Mouse (Mus musculus) layer of hippocampus, adult 9-11 months (tissue): Measurements from ENCODE around the gene Polr1b.

Experiments
- DNase-seq: peaks from one replicate; pipeline ENCODE4 v3.0.0; 2022

Polr1b gene

GRCm38 (mm10) chr2:129121986-129122385 lies 21.2 kb downstream of the Polr1b start:
- DNase-seq, result no peak

DNA sequence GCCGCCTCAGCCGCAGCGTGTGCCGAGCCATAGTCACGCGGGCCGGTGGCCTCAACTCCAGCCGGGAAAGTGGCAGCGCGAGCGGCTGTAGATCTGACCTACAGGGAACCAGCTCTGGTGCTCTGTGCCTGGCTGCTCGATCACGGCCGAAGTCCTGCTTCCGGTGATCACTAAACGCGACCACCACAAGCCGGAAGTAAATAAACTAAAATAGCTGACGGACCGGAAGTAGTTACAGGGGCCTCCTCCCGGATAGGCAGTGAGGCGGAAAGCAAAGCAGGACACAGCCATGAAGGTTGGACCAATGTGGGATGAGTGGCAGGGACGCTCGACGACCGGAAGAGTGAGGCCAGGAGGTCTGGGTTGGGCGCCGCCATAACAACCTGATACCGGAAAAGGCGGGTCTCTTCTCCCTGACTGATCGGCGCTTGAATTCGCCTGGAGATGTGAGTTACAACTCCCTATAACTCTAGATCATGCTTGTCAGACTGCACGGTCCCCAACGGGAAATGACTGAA lies 28.7 kb downstream of the Polr1b start, which contains the start of gene Chchd5:
Chchd5 (plus strand) TSS at position 289 of the 518 bp plus-strand sequence.
- DNase-seq, result peak; percentile 98

DNA sequence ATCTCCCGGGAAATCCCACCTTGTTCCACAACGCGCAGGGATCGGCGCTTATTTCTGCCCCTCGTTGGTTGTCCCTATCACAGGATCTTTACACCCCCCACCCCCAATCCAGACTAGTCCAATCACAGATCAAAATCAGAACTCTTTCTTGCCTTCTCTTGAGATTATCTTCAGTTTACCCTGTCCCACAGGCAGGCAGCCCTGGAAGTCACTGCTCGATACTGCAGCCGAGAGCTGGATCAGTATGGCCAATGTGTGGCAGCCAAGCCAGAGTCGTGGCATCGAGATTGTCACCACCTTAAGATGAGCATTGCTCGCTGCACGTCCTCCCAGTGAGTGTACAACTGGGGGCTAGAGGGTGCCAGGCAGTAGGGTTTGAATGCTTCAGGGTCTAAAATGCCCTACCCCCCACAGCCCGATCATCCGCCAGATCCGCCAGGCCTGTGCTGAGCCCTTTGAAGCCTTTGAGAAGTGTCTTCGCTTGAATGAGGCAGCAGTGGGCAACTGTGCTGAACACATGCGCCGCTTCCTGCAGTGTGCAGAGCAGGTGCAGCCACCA lies 29.3 kb downstream of the Polr1b start:
- no peak for DNase-seq

DNA sequence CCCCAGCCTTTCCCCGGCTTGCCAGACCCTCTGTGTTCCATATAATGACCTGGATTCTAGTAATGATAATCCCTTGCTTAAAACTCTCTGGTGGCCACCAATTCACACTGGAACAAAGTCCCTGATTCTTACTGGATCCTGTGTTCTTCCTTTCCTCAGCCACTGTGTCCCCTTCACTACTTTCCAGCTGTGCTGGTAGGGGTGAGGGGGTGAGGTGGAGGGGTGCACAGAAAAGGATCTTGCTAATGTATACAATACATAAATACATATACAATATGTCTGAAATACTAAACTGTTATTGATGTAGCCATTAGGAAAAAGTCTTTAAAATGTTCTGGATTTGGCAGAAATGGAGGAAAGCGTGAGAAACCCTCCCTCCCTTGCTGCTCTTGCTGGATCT lies 30.0 kb downstream of the Polr1b start:
- DNase-seq, result no peak

DNA sequence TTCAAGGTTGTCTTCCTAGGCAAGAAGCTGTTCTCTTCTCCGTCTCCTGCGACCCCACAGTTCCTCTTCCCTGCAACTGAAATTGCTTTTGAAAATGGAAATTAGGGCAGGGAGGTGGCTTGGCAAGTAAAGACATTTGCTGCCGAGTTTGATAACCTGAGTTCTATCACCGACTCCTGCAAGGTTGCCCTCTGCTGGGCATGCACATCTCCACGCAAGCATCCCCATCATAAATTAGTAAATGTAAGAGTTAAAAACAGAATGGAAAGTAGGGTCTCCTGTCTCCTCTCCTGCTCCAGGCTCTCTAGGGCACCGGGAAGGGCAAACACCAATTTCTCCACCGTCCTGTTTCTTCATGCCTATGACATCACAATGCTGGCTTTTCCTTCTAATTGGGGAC lies 31.4 kb downstream of the Polr1b start:
- no peak for DNase-seq

GRCm38 (mm10) chr2:129133006-129133805 lies 32.4 kb downstream of the Polr1b start:
- DNase-seq, result peak; percentile 90

- DNase-seq, result peak; percentile 61
Observed at GRCm38 (mm10) chr2:129139906-129140305, 39.1 kb downstream of the Polr1b start.

DNA sequence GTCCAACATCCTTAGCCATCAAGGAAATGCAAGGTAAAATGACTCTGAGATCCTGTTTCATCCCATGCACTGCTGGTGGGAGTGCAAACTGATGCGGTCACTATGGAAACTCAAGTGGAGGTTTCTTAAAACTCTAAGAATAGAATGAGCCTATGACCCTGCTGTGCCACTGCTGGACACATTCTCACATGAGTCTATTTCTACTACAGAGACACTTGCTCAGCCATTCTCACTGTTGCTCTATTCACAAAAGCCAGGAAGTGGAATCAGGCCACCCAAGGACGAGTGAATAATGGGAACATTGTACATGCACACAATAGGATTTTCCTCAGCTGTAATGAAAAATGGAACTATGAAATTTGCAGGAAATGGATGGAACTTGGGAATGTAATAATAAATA lies 48.0 kb downstream of the Polr1b start:
- DNase-seq, result no peak

DNA sequence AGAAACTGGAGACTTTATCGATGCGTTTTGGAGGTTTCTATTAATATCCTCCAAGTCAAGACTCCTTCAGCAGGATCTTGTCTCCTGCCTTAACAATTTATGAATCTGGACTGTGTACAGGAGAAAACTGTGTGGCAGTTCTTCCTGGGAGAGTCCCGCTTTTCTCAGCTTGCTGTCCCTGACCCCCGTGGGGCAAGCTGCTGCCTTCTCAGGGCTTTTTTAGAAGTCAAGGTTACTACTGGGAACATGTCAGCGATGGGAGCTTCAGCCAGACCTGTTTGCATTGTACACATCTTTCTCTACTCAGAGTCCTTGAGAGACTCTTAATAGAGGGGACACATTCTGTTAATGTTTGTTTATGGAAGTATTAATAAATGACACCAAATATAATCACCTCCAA lies 49.6 kb downstream of the Polr1b start:
- no peak for DNase-seq

DNA sequence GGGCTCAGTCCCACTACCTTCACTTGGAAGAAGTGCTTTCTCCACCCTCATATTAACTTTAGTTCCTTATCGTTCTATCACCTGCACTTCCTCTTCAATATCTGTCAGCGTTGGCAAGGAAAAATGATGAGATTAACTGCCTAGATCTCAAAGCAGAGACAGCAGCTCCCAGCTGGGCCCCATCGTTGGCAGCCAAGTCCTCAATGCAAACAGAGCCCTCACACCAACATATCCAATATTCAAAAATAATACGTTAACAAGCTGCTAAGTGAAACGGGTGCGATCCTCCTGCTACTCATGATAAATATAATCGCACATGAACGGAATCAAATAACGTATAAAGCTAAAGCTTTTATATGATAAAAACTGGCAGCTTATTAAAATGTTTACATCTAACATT lies 50.3 kb downstream of the Polr1b start:
- DNase-seq, result no peak

GRCm38 (mm10) chr2:129152751-129153150 lies 52.0 kb downstream of the Polr1b start:
- DNase-seq, result no peak

GRCm38 (mm10) chr2:129164815-129165214 lies 64.0 kb downstream of the Polr1b start:
- DNase-seq, result no peak

DNA sequence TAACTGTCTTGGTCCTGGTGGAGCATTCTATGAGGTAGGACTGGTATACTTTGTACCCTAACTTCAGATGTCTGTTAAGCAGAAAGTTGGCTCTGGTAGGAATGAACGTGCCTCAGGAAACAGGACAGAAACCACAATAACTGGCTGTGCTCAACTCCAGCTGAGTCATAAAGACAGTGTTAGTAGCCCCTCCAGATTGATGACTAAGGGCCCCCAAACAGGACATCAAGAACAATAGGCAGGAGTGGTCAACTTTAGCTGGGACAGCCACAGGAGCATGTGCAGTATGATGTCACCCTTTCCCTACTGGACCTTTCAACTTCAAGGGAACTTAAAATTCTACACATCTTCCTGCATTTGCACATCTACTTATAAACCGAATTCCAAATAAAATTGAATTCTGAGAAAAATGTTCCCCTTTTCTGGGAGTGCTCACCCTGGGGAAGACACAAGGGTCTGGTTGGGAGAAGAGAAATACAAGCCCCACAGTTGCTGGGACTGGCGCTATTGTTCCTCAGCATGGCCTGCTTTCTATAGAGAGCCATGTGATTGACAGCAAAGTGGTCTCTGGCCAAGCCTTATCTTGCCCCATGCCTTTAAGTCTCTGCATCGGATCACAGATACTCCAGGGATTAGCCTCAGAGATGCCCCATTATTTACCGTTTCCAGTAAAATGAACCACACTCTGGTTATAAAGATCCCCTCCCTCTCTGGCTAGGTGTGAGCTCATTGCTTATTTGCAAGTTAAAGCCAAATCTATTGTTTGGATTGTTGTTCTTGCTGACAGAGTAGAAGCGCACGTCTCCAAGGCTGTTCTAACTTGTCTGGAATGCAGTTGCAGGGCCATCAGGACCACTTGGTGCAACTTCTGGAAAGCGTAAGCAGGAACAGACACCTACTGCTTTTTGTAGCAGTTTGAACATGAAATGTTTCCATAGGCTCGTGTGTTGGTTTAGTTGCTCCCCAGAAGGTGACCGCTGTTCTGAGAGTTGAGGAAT lies 66.0 kb downstream of the Polr1b start:
- DNase-seq, result no peak

DNA sequence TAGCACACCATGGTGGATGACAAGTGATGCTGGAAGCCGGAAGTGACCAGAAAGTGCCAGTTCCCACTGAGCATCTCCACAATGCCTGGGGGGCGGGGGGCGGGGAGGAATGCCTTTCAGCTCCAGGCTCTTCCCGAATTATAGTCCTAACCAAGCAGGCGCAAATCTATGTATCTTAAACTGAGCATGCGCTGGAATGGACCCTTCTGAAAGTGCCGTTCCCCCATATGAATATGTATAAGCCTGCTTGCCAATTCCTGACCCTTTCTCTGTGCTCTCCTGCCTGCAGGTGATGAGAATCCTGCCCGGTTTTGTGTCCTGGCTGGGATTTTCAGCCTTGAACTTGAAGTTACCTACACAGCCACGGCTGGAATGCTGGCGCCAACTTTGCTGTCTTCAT lies 72.6 kb downstream of the Polr1b start:
- DNase-seq, result no peak

DNA sequence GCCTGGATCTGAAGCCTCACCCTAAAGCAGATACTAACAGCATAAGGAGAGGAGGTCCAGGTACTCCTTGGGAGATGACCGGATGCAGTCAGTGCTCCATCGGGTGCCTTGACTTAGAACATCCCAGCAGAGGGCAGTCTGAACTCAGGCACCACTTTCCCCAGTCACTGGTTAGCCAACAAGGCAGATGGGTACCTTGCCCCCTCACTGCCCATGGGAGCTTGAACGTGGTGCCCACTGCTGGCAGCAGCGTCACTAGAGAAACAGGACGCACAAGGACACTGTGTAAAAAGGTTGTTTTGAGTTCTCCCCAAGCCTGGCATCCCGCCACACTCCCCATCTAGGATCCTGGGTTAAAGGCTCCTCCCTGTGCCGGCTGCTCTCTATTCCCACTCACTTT lies 73.7 kb downstream of the Polr1b start:
- DNase-seq, result peak; percentile 38

- no peak for DNase-seq
Observed at GRCm38 (mm10) chr2:129175636-129176035, 74.8 kb downstream of the Polr1b start.
